Mouse (Mus musculus): Measurements from ENCODE around the gene Wdtc1.

Gene Wdtc1

GRCm38 (mm10) chr4:133375812-133376577 is 22.7 kb upstream of the Wdtc1 start:
- 61% methylated on average over 10 of the region's 10 CpGs for WGBS

GRCm38 (mm10) chr4:133374011-133374410 is 20.7 kb upstream of the Wdtc1 start:
- 78% methylated on average over 4 of the region's 4 CpGs for WGBS

GRCm38 (mm10) chr4:133372278-133372665 is 19.0 kb upstream of the Wdtc1 start:
- WGBS, result 49% methylated on average over 6 of the region's 6 CpGs

GRCm38 (mm10) chr4:133371621-133372277 is 18.5 kb upstream of the Wdtc1 start:
- WGBS, result 37% methylated on average over 7 of the region's 7 CpGs

- WGBS, result 60% methylated on average over 22 of the region's 22 CpGs
Measured at GRCm38 (mm10) chr4:133370298-133371274, 17.3 kb upstream of the Wdtc1 start.

- WGBS, result under 1% methylated on average over 40 of the region's 40 CpGs
Measured at GRCm38 (mm10) chr4:133369553-133370297, 16.4 kb upstream of the Wdtc1 start, which contains the start of gene Slc9a1. TSS of gene Slc9a1 (plus strand) at chr4:133369706.

GRCm38 (mm10) chr4:133354641-133355040 is 1.4 kb upstream of the Wdtc1 start:
- WGBS, result 96% methylated on average over 6 of the region's 6 CpGs

- WGBS, result 77% methylated on average over 10 of the region's 10 CpGs
Measured at GRCm38 (mm10) chr4:133352797-133353196, 484 bp downstream of the Wdtc1 start.

- WGBS, result 91% methylated on average over 5 of the region's 5 CpGs
Measured at GRCm38 (mm10) chr4:133348051-133348775, 5.1 kb downstream of the Wdtc1 start.

- WGBS, result 66% methylated on average over 4 of the region's 4 CpGs
Measured at GRCm38 (mm10) chr4:133347624-133348023, 5.7 kb downstream of the Wdtc1 start.

GRCm38 (mm10) chr4:133346577-133346976 is 6.7 kb downstream of the Wdtc1 start:
- 66% methylated on average over 4 of the region's 4 CpGs for WGBS

- 84% methylated on average over 6 of the region's 6 CpGs for WGBS
Measured at GRCm38 (mm10) chr4:133345702-133346101, 7.6 kb downstream of the Wdtc1 start.

- 2% methylated on average over 4 of the region's 4 CpGs for WGBS
Measured at GRCm38 (mm10) chr4:133344112-133344511, 9.2 kb downstream of the Wdtc1 start.

- 85% methylated on average over 2 of the region's 2 CpGs for WGBS
Measured at GRCm38 (mm10) chr4:133340217-133340616, 13.1 kb downstream of the Wdtc1 start.

GRCm38 (mm10) chr4:133339148-133339749 is 14.0 kb downstream of the Wdtc1 start:
- WGBS, result under 1% methylated on average over 50 of the region's 60 CpGs

GRCm38 (mm10) chr4:133338521-133339095 is 14.7 kb downstream of the Wdtc1 start:
- WGBS, result 2% methylated on average over 36 of the region's 39 CpGs

GRCm38 (mm10) chr4:133337833-133338520 is 15.3 kb downstream of the Wdtc1 start:
- WGBS, result 8% methylated on average over 14 of the region's 14 CpGs

- 72% methylated on average over 6 of the region's 6 CpGs for WGBS
Measured at GRCm38 (mm10) chr4:133333306-133333705, 20.0 kb downstream of the Wdtc1 start.

- WGBS, result 79% methylated on average over 4 of the region's 4 CpGs
Measured at GRCm38 (mm10) chr4:133330296-133330695, 23.0 kb downstream of the Wdtc1 start.

Measured in cerebral cortex, adult 2 months (tissue).